Mouse (Mus musculus): ENCODE results near the gene Tbc1d9.

- TF ChIP-seq CTCF (IDR thresholded peaks at IDR 0.05; ENCODE audit: low read depth) (no peak), EP300 (IDR thresholded peaks at IDR 0.05; ENCODE audit: low read depth) (no peak)
Observed at GRCm38 (mm10) chr8:83202946-83203345, 37.8 kb downstream of the Tbc1d9 start.

Data from heart, postnatal 0 days (tissue).